Mouse (Mus musculus) brown adipose tissue, adult 24 weeks (tissue): ENCODE data around the gene Slc22a17. TPM values are rescaled to one million over a fixed set of nuclear protein-coding genes. Genes with fewer than 3 reads are reported as not detected.

Source experiments
- H3K27ac ChIP-seq: fragments of 200-500 bp; replicated peaks from 2 replicates; pipeline ENCODE4 v1.5.1; 2012; ENCODE audit warnings: low read depth, mild to moderate bottlenecking, low read length
- H3K4me1 ChIP-seq: fragments of 200-500 bp; 2 replicates; pipeline ENCODE4 v1.6.1; 2012; ENCODE audit warnings: low read length, mixed read lengths; ENCODE audit not compliant: control insufficient read depth, insufficient read depth, insufficient read length
- H3K4me3 ChIP-seq: fragments of 200-500 bp; 2 replicates; pipeline ENCODE4 v1.5.1; 2012; ENCODE audit warnings: low read depth, mild to moderate bottlenecking, low read length, moderate library complexity; ENCODE audit not compliant: insufficient read depth
- polyA plus RNA-seq: library from polyadenylated mRNA; stranded (reverse); fragments of >200 nt; gene quantifications from 2 replicates; pipeline ENCODE4 v1.2.4, GENCODE M21; 2012; ENCODE audit not compliant: missing spikeins, insufficient read depth, insufficient read length

Slc22a17 gene
- polyA plus RNA-seq, 1 experiment = 4.9 TPM

- Histone ChIP-seq H3K27ac (no peak overlapping the region), H3K4me3 (no peak overlapping the region), H3K4me1 (no peaks in the 10 kb centered on the region)
Measured at GRCm38 (mm10) chr14:54929801-54930200, 16.9 kb upstream of the Slc22a17 start.

- no peak overlapping the region for H3K27ac ChIP-seq
- H3K4me3 ChIP-seq = no peak overlapping the region
Measured at GRCm38 (mm10) chr14:54927296-54927695, 14.4 kb upstream of the Slc22a17 start.

DNA sequence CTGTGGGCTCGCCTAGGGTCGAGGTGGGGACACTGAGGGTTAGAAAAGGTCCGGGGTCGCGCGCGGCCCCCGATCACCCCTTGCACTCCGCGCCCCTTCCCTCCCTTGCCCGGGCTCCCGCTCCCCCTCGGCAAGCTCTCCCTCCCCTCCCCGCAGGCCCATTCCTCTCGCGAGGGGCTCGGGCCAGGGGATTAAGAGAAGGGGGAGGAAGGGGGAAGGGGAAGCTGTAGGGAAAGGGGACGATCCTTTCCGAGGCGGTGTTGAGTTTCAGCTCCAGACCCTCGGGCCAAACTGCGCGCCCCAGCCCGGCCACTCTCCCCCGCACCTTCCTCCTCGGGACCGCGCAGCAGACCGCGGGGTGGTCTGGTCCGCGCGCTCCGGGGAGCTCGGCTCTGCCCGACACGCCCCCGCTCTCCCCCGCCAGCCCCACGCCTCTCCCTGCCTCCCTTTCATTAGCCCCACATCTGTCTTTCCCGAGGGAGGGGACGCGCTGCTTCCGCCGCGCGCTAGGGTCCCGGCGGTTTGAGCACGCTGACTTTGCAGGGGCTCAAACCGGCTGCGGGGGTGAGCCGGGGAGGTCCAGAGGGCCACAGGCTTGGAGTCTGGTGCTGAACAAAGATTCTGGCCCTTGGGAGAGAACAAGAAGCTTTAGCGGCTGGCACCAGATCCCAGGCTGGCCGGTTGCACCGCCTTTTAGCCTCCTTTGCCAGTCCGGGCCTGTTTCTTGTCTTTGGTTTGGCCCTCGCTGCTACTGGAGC, 13.6 kb upstream of the Slc22a17 start:
- peak overlapping the region; percentile 57 for H3K4me3 ChIP-seq
- 0 out of 2 replicates have a peak overlapping the region, but pooled peaks have one; percentile 12 for H3K27ac ChIP-seq
- no peaks in the 10 kb centered on the region for H3K4me1 ChIP-seq

More at GRCm38 (mm10) chr14:54927296-54927695, 14.4 kb upstream of the Slc22a17 start:
- no peaks in the 10 kb centered on the region for H3K4me1 ChIP-seq

GRCm38 (mm10) chr14:54925349-54926342, 12.7 kb upstream of the Slc22a17 start, which contains the start of gene Efs:
Gene Efs (minus strand): TSS chr14:54926126.
- H3K27ac ChIP-seq = peak within 1 kb of the TSS; percentile 48
- H3K4me1 ChIP-seq = no peaks in the 10 kb centered on the region
- H3K4me3 ChIP-seq = peak within 1 kb of the TSS; percentile 57

DNA sequence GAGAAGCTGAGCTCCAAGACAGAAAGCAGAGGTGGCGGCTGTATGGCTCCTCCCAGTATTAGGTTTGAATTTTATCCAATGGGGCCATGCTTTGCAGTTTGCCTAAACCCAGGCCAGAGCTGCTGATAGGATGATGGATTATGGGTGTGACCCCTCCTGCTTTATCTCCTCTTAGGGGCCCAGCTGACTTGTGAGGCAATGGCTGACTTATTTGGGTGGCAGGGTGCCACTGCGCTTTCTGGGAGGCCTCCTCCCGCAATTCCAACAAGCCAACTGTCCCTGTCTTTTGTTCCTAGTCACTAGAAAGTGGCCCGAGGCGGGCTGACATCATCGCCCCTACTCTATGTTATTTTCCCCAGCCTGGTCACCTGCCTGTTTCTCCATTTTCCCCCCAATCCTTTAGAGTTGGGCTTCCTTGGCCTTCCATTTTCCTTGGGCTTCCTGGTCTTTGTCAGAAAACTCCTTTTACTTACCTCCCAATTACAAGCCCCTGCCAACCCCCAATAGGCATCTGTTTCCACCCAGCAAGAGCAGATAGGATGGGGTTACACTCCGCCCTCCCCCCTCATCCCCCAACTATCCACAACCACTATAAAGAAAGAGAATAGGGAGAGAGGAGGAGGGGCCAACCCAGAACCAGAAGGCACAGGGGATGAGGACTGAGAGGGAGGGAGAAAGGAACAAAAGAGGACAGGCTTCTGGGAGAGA, 11.9 kb upstream of the Slc22a17 start:
- H3K4me3 ChIP-seq = peak overlapping the region; percentile 57
- no peaks in the 10 kb centered on the region for H3K4me1 ChIP-seq
- H3K27ac ChIP-seq = peak overlapping the region; percentile 19; the same call in 1 of the 2 replicates

DNA sequence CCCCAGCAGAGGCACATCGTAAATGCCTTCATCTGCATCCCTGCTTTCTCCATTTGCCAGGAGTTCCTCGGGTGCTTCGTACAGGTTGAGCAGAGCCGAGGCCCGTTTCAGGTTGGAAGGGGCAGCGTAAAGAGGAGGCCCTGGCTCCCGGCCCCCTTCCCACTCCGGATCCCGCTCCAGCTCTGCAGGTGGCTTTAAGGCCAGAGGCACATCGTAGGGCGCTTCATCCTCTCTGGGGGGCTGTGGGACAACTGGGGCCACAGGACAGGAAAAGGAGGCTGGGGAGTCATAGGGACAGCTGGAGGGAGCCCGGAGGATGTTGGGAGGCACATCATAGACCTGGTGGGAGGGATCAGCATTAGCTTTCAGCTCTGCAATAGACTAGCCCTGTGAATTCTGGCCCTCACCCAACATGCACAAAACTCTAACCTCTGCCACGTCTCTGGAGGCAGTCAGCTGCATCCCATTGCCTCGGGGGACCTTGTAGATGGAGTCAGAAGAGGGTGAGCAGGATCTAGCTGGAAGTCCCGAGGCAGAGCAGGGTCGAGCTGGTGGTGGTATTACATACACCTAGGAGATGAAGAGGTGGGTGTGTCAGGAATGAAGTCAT, 7.2 kb upstream of the Slc22a17 start:
- H3K4me1 ChIP-seq = no peaks in the 10 kb centered on the region
- no peak overlapping the region for H3K27ac ChIP-seq
- H3K4me3 ChIP-seq = no peak overlapping the region

DNA sequence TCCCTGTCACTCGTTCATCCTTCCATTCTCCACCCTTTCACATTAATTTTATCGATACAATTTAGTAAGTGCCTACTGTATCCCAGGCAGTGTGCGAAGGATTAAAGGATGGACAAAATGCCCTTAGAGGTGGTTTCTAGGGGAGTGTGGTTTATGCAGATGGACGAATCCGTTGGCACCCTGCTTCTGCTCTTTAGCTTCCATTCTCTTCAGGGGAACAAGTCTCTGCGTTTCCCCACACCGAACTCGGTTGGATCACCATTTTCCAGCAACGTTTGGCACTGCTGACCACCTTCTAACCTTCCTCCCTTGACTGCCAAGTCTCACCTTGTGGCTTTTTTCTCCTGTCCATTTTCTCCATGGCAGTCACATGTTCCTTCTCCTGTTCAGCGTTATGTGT, 411 bp upstream of the Slc22a17 start:
- H3K4me1 ChIP-seq = peaks cover 3% of the 10 kb centered on the region; the same call in 1 of the 2 replicates
- peak overlapping the region; percentile 96 for H3K4me3 ChIP-seq
- no peak overlapping the region for H3K27ac ChIP-seq

- H3K27ac ChIP-seq = no peak overlapping the region
- peak overlapping the region; percentile 96 for H3K4me3 ChIP-seq
Measured at GRCm38 (mm10) chr14:54912109-54912850, 652 bp downstream of the Slc22a17 start.

DNA sequence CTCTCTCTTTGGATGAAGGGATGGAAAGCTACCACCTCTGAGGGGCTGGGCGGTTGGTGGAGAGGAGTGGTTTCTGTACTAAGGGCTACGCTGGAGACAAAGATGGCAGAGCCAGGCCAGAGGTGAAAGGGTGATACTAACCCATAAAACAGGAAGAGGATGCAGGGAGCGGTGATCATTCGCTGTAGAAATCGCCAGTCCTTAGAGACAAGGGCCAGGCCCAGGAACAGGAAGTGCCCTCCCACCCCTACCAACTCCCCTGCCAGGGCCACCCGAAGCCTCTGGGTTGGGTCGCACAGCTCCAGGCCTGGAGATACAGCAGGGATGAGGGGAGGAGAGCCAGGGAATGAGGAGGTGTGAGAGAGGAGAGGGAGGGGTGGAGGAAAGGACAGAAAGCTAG, 4.2 kb downstream of the Slc22a17 start:
- H3K4me1 ChIP-seq = peaks cover 3% of the 10 kb centered on the region; the same call in 1 of the 2 replicates
- H3K27ac ChIP-seq = no peak overlapping the region
- no peak overlapping the region for H3K4me3 ChIP-seq

More at GRCm38 (mm10) chr14:54912109-54912850, 652 bp downstream of the Slc22a17 start:
- H3K4me1 ChIP-seq = peaks cover 3% of the 10 kb centered on the region; the same call in 1 of the 2 replicates

- Histone ChIP-seq H3K27ac (no peak overlapping the region), H3K4me3 (no peak overlapping the region), H3K4me1 (no peaks in the 10 kb centered on the region)
Measured at GRCm38 (mm10) chr14:54903641-54904040, 9.3 kb downstream of the Slc22a17 start.

DNA sequence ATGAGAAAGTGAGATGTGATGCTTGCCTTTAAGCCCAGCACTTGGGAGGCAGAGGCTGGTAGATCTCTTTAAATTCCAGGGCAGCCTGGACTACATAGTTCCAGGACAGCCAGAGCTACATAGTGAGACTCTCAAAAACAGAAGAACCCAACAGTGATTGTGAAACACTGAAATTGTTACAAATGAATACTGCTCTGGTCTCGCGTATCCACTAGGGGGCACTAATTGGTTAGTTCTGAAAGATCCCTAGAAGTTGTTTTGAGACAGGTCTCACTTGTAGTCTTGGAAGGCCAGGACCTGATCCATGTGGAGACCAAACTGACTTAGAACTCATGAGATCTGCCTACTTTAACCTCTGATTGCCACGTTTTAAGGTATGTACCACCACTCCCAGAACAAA, 12.5 kb downstream of the Slc22a17 start:
- H3K4me3 ChIP-seq = no peak overlapping the region
- H3K4me1 ChIP-seq = no peaks in the 10 kb centered on the region
- no peak overlapping the region for H3K27ac ChIP-seq

GRCm38 (mm10) chr14:54897445-54897844, 15.5 kb downstream of the Slc22a17 start:
- no peaks in the 10 kb centered on the region; the same call in 1 of the 2 replicates for H3K4me1 ChIP-seq
- no peak overlapping the region for H3K27ac ChIP-seq
- no peak overlapping the region for H3K4me3 ChIP-seq

DNA sequence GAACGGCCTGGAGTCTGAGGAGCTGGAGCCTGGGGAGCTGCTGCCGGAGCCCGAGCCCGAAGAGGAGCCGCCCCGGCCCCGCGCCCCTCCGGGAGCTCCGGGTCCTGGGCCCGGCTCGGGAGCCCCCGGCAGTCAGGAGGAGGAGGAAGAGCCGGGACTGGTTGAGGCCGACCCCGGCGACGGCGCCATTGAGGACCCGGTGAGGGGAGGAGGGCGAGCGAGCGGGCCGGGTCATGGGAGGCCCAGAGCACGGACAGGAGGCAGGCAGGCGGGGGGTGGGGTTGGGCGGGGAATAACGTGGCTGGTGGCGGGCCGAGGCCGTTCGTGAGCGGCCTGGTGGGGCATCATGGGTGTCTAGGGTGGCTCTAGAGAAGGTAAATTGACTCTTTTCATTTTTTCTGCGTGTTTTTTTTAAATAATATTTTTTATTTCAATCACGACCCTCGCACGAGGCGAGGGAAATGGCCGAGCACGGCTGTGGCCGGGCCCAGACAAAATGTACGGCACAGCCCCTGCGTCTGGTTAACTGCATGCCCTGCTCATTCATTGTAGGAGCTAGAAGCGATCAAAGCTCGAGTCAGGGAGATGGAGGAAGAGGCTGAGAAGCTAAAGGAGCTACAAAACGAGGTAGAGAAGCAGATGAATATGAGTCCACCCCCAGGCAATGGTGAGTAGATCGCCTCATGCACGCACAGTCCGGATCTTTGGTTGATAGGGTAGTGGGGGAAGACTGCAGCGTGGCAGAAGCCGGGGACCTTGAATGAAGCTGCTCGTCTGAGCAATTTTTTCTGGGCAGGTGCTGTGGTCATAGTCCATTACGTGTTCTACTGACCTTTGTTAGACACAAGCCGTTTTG, 18.4 kb downstream of the Slc22a17 start:
- Histone ChIP-seq H3K4me1 (no peaks in the 10 kb centered on the region; the same call in 1 of the 2 replicates), H3K27ac (peak overlapping the region; percentile 46; the same call in 1 of the 2 replicates), H3K4me3 (peak overlapping the region; percentile 89)
